Mouse (Mus musculus) CD4-positive helper T cell, adult 2 months (primary cell): Measurements from ENCODE around the gene Celf2.

Experiments
- DNase-seq: peaks from one replicate; pipeline ENCODE4 v3.0.0-alpha.2; 2012; ENCODE audit warnings: low read depth, missing footprints, low spot score

The Celf2 gene

GRCm38 (mm10) chr2:7207691-7208504 is 301.5 kb downstream of the Celf2 start:
- DNase-seq: no peak

- no peak for DNase-seq
These were observed 315.9 kb downstream of the Celf2 start for GRCm38 (mm10) chr2:7193413-7193812.

GRCm38 (mm10) chr2:7179186-7179585 is 330.2 kb downstream of the Celf2 start:
- DNase-seq: no peak

- DNase-seq: no peak
These were observed 335.9 kb downstream of the Celf2 start for GRCm38 (mm10) chr2:7173271-7174064.

GRCm38 (mm10) chr2:7171087-7171696 is 338.2 kb downstream of the Celf2 start:
- no peak for DNase-seq

GRCm38 (mm10) chr2:7165786-7166185 is 343.6 kb downstream of the Celf2 start:
- DNase-seq: no peak

- no peak for DNase-seq
These were observed 349.3 kb downstream of the Celf2 start for GRCm38 (mm10) chr2:7160108-7160507.

GRCm38 (mm10) chr2:7147303-7147702 is 362.1 kb downstream of the Celf2 start:
- no peak for DNase-seq

GRCm38 (mm10) chr2:7145541-7146043 is 363.8 kb downstream of the Celf2 start:
- DNase-seq: no peak

GRCm38 (mm10) chr2:7144871-7145270 is 364.5 kb downstream of the Celf2 start:
- no peak for DNase-seq

GRCm38 (mm10) chr2:7123366-7123765 is 386.0 kb downstream of the Celf2 start:
- DNase-seq: no peak

- DNase-seq: no peak
These were observed 393.6 kb downstream of the Celf2 start for GRCm38 (mm10) chr2:7115801-7116200.

GRCm38 (mm10) chr2:7115161-7115560 is 394.2 kb downstream of the Celf2 start:
- no peak for DNase-seq

GRCm38 (mm10) chr2:7113738-7114137 is 395.6 kb downstream of the Celf2 start:
- no peak for DNase-seq

GRCm38 (mm10) chr2:7112156-7112813 is 397.1 kb downstream of the Celf2 start:
- DNase-seq: no peak

GRCm38 (mm10) chr2:7093414-7093813 is 415.9 kb downstream of the Celf2 start:
- DNase-seq: no peak

GRCm38 (mm10) chr2:7092641-7093040 is 416.7 kb downstream of the Celf2 start:
- DNase-seq: no peak

GRCm38 (mm10) chr2:7090496-7090895 is 418.9 kb downstream of the Celf2 start:
- no peak for DNase-seq

- no peak for DNase-seq
These were observed 420.1 kb downstream of the Celf2 start for GRCm38 (mm10) chr2:7089069-7089834.

- no peak for DNase-seq
These were observed 420.8 kb downstream of the Celf2 start for GRCm38 (mm10) chr2:7088536-7088935.

GRCm38 (mm10) chr2:7087480-7087879 is 421.9 kb downstream of the Celf2 start:
- DNase-seq: no peak
